9 mouse cellular contexts compared by ENCODE assay signal in the genomic region with DNA sequence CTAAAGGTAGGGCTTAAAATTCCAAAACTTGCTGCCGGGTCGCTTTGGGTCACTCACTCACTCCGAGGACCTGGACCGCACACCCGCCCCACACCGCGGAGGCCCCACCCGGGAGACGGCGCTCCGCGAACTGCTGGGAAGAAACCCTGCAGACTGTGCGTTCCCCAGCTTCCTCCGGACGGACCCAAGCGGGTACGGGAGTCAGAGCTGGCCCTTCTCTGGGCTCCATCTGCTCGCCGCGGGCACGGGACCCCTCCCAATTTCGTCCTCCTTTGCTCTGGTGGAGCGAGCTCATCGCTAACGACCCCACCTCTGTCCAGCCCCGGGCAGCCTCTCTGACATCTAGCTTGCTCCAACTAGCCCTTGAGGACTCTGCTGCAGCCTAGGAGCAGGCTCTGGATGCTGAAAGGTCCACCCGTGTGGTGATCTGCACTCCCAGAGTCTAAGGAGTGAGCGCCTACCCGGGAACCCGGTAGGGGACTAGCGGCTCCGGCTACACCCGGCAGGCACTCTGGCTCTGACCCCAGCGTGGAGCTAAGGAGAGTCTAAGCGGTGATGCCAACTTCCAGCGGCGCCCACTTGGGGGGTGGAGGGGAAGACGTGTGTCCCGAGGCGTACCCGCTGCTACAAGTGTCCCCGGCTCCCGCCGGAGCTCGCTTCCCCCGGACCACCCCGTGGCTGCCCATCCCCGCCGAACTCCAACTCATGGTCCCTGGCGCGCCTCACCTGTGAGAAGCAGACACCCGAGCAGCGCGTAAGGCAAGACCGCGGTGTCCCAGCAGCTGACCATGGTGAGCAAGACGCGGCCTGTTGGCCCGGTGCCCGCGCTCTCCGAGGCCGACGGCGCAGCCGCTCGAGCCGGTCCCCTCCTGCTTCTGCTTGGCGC. TPM values are rescaled to one million over a fixed set of nuclear protein-coding genes. Genes with fewer than 3 reads are reported as not detected.
DNase-seq lines count a peak whose midpoint lies in the region; ATAC-seq and TF ChIP-seq lines count a peak whose summit lies in the region.
"Had no signal": no experiment of that assay in that cellular context is flagged by ENCODE, and none has a peak within 500 bp of the region (broad histone marks: within the 10 kb centered on the region; RNA-seq: fewer than 3 reads in every experiment).

No protein-coding gene starts in this region.

- ATAC-seq in heart, embryonic 13.5 days (ENCODE audit: extremely low read depth, insufficient number of reproducible peaks, low FRiP score, low TSS enrichment), result 0 out of 2 replicates have a peak, but pooled peaks have one; percentile 26
- ATAC-seq in limb, embryonic 11.5 days (ENCODE audit: insufficient number of reproducible peaks, low FRiP score, low TSS enrichment, low read depth), result peak; percentile 37; the same call in 1 of the 2 replicates
- peak; percentile 59 for ATAC-seq in midbrain, embryonic 11.5 days (ENCODE audit: low FRiP score)
- peak; percentile 66 for ATAC-seq in stomach, postnatal 0 days (ENCODE audit: low FRiP score, low TSS enrichment)

- no peaks in the 10 kb centered on the region for H3K9me3 ChIP-seq in heart, embryonic 13.5 days
- no peaks in the 10 kb centered on the region for H3K9me3 ChIP-seq in limb, embryonic 11.5 days (ENCODE audit: control insufficient read depth, low read length)
- no peaks in the 10 kb centered on the region for H3K9me3 ChIP-seq in midbrain, embryonic 11.5 days (ENCODE audit: control insufficient read depth, low read length)
- no peaks in the 10 kb centered on the region for H3K9me3 ChIP-seq in stomach, postnatal 0 days (ENCODE audit: control insufficient read depth, low read length)

- H3K4me3 ChIP-seq in layer of hippocampus, adult 2 months, result peak overlapping the region; percentile 51
- peak overlapping the region; percentile 62 for H3K4me3 ChIP-seq in heart, embryonic 13.5 days
- peak overlapping the region; percentile 35 for H3K4me3 ChIP-seq in limb, embryonic 11.5 days (ENCODE audit: low read depth, low read length)
- H3K4me3 ChIP-seq in midbrain, embryonic 11.5 days (ENCODE audit: low read depth, low read length), result peak overlapping the region; percentile 34
- peak overlapping the region; percentile 48 for H3K4me3 ChIP-seq in stomach, postnatal 0 days (ENCODE audit: low read depth, low read length)

- no peak for TF ChIP-seq CTCF in layer of hippocampus, adult 2 months (conservative IDR thresholded peaks at IDR 0.05)
- no peak for TF ChIP-seq CTCF in stomach, postnatal 0 days (IDR thresholded peaks at IDR 0.05; ENCODE audit: low read depth)

- no peaks in the 10 kb centered on the region for H3K36me3 ChIP-seq in heart, embryonic 13.5 days
- no peaks in the 10 kb centered on the region for H3K36me3 ChIP-seq in limb, embryonic 11.5 days (ENCODE audit: control insufficient read depth, insufficient read depth, low read length)
- no peaks in the 10 kb centered on the region for H3K36me3 ChIP-seq in midbrain, embryonic 11.5 days (ENCODE audit: control insufficient read depth, insufficient read depth, low read length)
- no peaks in the 10 kb centered on the region for H3K36me3 ChIP-seq in stomach, postnatal 0 days (ENCODE audit: control insufficient read depth, insufficient read depth, low read length)

- no peak for TF ChIP-seq EP300 in stomach, postnatal 0 days (optimal IDR thresholded peaks at IDR 0.05)

- peak overlapping the region; percentile 70 for H3K27ac ChIP-seq in layer of hippocampus, adult 2 months
- H3K27ac ChIP-seq in heart, embryonic 13.5 days (replicated peaks), result peak overlapping the region; percentile 69
- H3K27ac ChIP-seq in limb, embryonic 11.5 days (replicated peaks; ENCODE audit: low read depth, low read length), result no peak overlapping the region
- H3K27ac ChIP-seq in midbrain, embryonic 11.5 days (ENCODE audit: low read depth, low read length), result no peak overlapping the region
- no peak overlapping the region; the same call in 1 of the 2 replicates for H3K27ac ChIP-seq in stomach, postnatal 0 days (replicated peaks)
- H3K27ac ChIP-seq: macrophage had no signal

- H3K4me2 ChIP-seq in heart, embryonic 13.5 days, result peak overlapping the region; percentile 94
- peak overlapping the region; percentile 59 for H3K4me2 ChIP-seq in limb, embryonic 11.5 days (ENCODE audit: low read depth, severe bottlenecking)
- H3K4me2 ChIP-seq in midbrain, embryonic 11.5 days, result peak overlapping the region; percentile 47
- H3K4me2 ChIP-seq in stomach, postnatal 0 days (replicated peaks; ENCODE audit: low read depth), result peak overlapping the region; percentile 70

- under 1% methylated on average over 69 of the region's 69 CpGs for WGBS in heart, embryonic 13.5 days
- under 1% methylated on average over 65 of the region's 69 CpGs for WGBS in limb, embryonic 11.5 days
- under 1% methylated on average over 68 of the region's 69 CpGs for WGBS in midbrain, embryonic 11.5 days
- 1% methylated on average over 68 of the region's 69 CpGs for WGBS in stomach, postnatal 0 days

- no peak for DNase-seq in layer of hippocampus, adult 2 months (ENCODE audit: low spot score in 2 of 2)
- no peak for DNase-seq in layer of hippocampus, adult 9-10 months (ENCODE audit: low spot score)
- DNase-seq in embryo, embryonic 10.5 days (ENCODE audit: low spot score), result peak; percentile 62
- peak; percentile 75 for DNase-seq in limb, embryonic 11.5 days (ENCODE audit: low spot score)
- DNase-seq in midbrain, embryonic 11.5 days (ENCODE audit: low spot score, missing footprints), result peak; percentile 96
- DNase-seq in stomach, postnatal 0 days (ENCODE audit: low spot score), result peak; percentile 61
- no peak for DNase-seq in B cell, adult 2 months

- peaks cover 86% of the 10 kb centered on the region for H3K27me3 ChIP-seq in heart, embryonic 13.5 days (replicated peaks)
- H3K27me3 ChIP-seq in limb, embryonic 11.5 days (ENCODE audit: control insufficient read depth, insufficient read depth, low read length), result peaks cover 75% of the 10 kb centered on the region
- peaks cover 80% of the 10 kb centered on the region for H3K27me3 ChIP-seq in midbrain, embryonic 11.5 days (ENCODE audit: control insufficient read depth, insufficient read depth, low read length)
- H3K27me3 ChIP-seq in stomach, postnatal 0 days (ENCODE audit: control insufficient read depth, insufficient read depth, low read length), result peaks cover 21% of the 10 kb centered on the region; the same call in 1 of the 2 replicates

- H3K9ac ChIP-seq in heart, embryonic 13.5 days, result peak overlapping the region; percentile 86
- peak overlapping the region; percentile 34; the same call in 1 of the 2 replicates for H3K9ac ChIP-seq in limb, embryonic 11.5 days (ENCODE audit: low read length)
- H3K9ac ChIP-seq in midbrain, embryonic 11.5 days (ENCODE audit: low read length), result peak overlapping the region; percentile 33; the same call in 1 of the 2 replicates
- peak overlapping the region; percentile 41; the same call in 1 of the 2 replicates for H3K9ac ChIP-seq in stomach, postnatal 0 days (ENCODE audit: low read length)

- peaks cover 35% of the 10 kb centered on the region for H3K4me1 ChIP-seq in heart, embryonic 13.5 days
- H3K4me1 ChIP-seq in limb, embryonic 11.5 days (ENCODE audit: control insufficient read depth, insufficient read depth, low read length), result peaks cover 11% of the 10 kb centered on the region
- H3K4me1 ChIP-seq in midbrain, embryonic 11.5 days (ENCODE audit: control insufficient read depth, insufficient read depth, low read length), result peaks cover 14% of the 10 kb centered on the region
- 0 out of 2 replicates have a peak, but pooled peaks cover 3% of the 10 kb centered on the region for H3K4me1 ChIP-seq in stomach, postnatal 0 days (replicated peaks; ENCODE audit: control insufficient read depth, insufficient read depth)

RNA-seq across cellular contexts. Expression of a gene that starts 0.6 kb away (rescaled TPM):
- 10 to 100 TPM; 31.7 to 34.7 TPM for total RNA-seq in layer of hippocampus, adult 2 months (2021)
- polyA plus RNA-seq in heart, embryonic 13.5 days (2015; fragmentation: Nextera tagmentation; extraction: Ambion mirVana), result 19.4 and 20.1 TPM in 2 replicates
- polyA plus RNA-seq in limb, embryonic 11.5 days (2014; fragmentation: Nextera tagmentation; extraction: Ambion mirVana), result 10.9 and 11.4 TPM in 2 replicates
- polyA plus RNA-seq in midbrain, embryonic 11.5 days (2014; fragmentation: Nextera tagmentation; extraction: Ambion mirVana), result 11.2 and 11.6 TPM in 2 replicates
- polyA plus RNA-seq in stomach, postnatal 0 days (2015; fragmentation: Nextera tagmentation; extraction: Ambion mirVana), result 3.9 and 4.3 TPM in 2 replicates

Comparison
In these comparisons a context has a peak if more than half of its experiments do, and no peak if none do; other contexts are left out.
1. DNase-seq: peak in embryo, embryonic 10.5 days (single experiment), limb, embryonic 11.5 days (single experiment), midbrain, embryonic 11.5 days (single experiment) and stomach, postnatal 0 days (single experiment); none in layer of hippocampus, adult 2 months (0 of 2), layer of hippocampus, adult 9-10 months (single experiment) and B cell, adult 2 months (0 of 2).
2. H3K27ac ChIP-seq: peak in layer of hippocampus, adult 2 months (single experiment) and heart, embryonic 13.5 days (single experiment); none in limb, embryonic 11.5 days (single experiment), midbrain, embryonic 11.5 days (single experiment) and stomach, postnatal 0 days (single experiment).
3. H3K9ac ChIP-seq: peak in every context shown above with its lines; median percentile 86 in heart, embryonic 13.5 days; 41 in stomach, postnatal 0 days; 34 in limb, embryonic 11.5 days; 33 in midbrain, embryonic 11.5 days.
4. Peak in every context shown above with its lines, with median percentiles within 50 percentile points of each other: H3K4me3 ChIP-seq, ATAC-seq and H3K4me2 ChIP-seq.